Mouse (Mus musculus) embryonic facial prominence, embryonic 12.5 days (tissue): Measurements from ENCODE around the gene Ntmt1. TPM values are rescaled to one million over a fixed set of nuclear protein-coding genes. Genes with fewer than 3 reads are reported as not detected.

Experiments used
- ATAC-seq: fragments of 200-750 bp; cut with Nextera tagmentation; 2 replicates; pipeline ENCODE4 v1.8.0; 2017; ENCODE audit not compliant: insufficient number of reproducible peaks, insufficient read depth, low FRiP score, low TSS enrichment
- H3K27ac ChIP-seq: fragments of 300-500 bp; sonication (generic); 2 replicates; pipeline ENCODE4 v1.5.1; 2016; ENCODE audit warnings: mild to moderate bottlenecking
- H3K27me3 ChIP-seq: fragments of 300-500 bp; sonication (generic); 2 replicates; pipeline ENCODE4 v1.6.1; 2016; ENCODE audit warnings: mild to moderate bottlenecking, moderate library complexity
- H3K36me3 ChIP-seq: fragments of 300-500 bp; sonication (generic); 2 replicates; pipeline ENCODE4 v1.6.1; 2016; ENCODE audit warnings: mild to moderate bottlenecking
- H3K4me1 ChIP-seq: fragments of 300-500 bp; sonication (generic); 2 replicates; pipeline ENCODE4 v1.6.1; 2016
- H3K4me2 ChIP-seq: fragments of 300-500 bp; sonication (generic); replicated peaks from 2 replicates; pipeline ENCODE4 v1.6.1; 2016; ENCODE audit warnings: mild to moderate bottlenecking, moderate library complexity
- H3K4me3 ChIP-seq: fragments of 300-500 bp; sonication (generic); 2 replicates; pipeline ENCODE4 v1.5.1; 2016; ENCODE audit warnings: mild to moderate bottlenecking
- H3K9ac ChIP-seq: fragments of 300-500 bp; sonication (generic); 2 replicates; pipeline ENCODE4 v1.6.1; 2016; ENCODE audit warnings: mild to moderate bottlenecking, moderate library complexity
- H3K9me3 ChIP-seq: fragments of 300-500 bp; sonication (generic); 2 replicates; pipeline ENCODE4 v1.6.1; 2016; ENCODE audit warnings: mild to moderate bottlenecking, moderate library complexity
- WGBS: fragments of 180-500 bp; shearing (Covaris S2); methylation state at CpG from one replicate; pipeline ENCODE4 v1.1.7; 2016; 5-methylcytosine and 5-hydroxymethylcytosine counted together
- polyA plus RNA-seq: library from polyadenylated mRNA; unstranded; fragments of >200 nt; fragmentation: Nextera tagmentation; extraction: Ambion mirVana; gene quantifications from 2 replicates; pipeline ENCODE4 v1.2.1, GENCODE M21; 2016

The Ntmt1 gene
- polyA plus RNA-seq, 1 experiment from 2014 or later: 105 TPM

DNA sequence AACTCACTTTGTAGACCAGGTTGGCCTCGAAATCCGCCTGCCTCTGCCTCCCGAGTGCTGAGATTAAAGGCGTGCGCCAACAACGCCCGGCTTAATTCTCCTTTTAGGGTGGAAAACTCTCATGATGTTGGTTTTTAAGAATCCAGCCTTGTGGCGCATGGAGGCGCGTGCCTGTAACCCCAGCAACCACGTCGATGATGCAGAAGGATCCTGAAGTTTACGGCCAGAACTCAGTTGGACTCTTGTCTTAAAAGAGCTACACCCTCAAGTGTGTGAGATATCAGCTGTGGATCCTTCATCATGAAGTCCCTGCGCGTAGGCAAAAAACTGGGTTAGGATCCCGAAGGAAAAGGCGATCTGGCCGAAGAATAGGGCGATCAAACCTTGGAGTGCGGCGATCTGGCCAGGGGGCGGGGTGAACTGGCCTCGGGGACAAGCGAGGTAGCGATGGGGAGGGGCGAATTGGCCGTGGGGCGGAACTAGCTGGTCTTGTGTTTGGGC, 429 bp upstream of the Ntmt1 start:
- H3K36me3 ChIP-seq: peaks cover 16% of the 10 kb centered on the region; the same call in 1 of the 2 replicates
- ATAC-seq: no peak
- peaks cover 10% of the 10 kb centered on the region; the same call in 1 of the 2 replicates for H3K27me3 ChIP-seq
- H3K27ac ChIP-seq: peak overlapping the region; percentile 83
- H3K4me1 ChIP-seq: peaks cover 12% of the 10 kb centered on the region
- peak overlapping the region; percentile 96 for H3K4me2 ChIP-seq
- 9% methylated on average over 28 of the region's 28 CpGs for WGBS
- H3K9ac ChIP-seq: peak overlapping the region; percentile 41
- H3K4me3 ChIP-seq: peak overlapping the region; percentile 88
- H3K9me3 ChIP-seq: no peaks in the 10 kb centered on the region

- H3K27ac ChIP-seq: peak overlapping the region; percentile 83
- 6% methylated on average over 10 of the region's 10 CpGs for WGBS
- ATAC-seq: no peak
These were observed 650 bp downstream of the Ntmt1 start for GRCm38 (mm10) chr2:30808296-30808655.

GRCm38 (mm10) chr2:30809503-30809902, 1.9 kb downstream of the Ntmt1 start:
- Histone ChIP-seq H3K27ac (no peak overlapping the region), H3K9ac (no peak overlapping the region), H3K4me2 (peak overlapping the region; percentile 29; the same call in 1 of the 2 replicates), H3K27me3 (no peaks in the 10 kb centered on the region), H3K4me3 (no peak overlapping the region), H3K36me3 (peaks cover 38% of the 10 kb centered on the region), H3K4me1 (peaks cover 12% of the 10 kb centered on the region), H3K9me3 (no peaks in the 10 kb centered on the region)
- 85% methylated on average over 5 of the region's 5 CpGs for WGBS
- no peak for ATAC-seq

More at GRCm38 (mm10) chr2:30808296-30808655, 650 bp downstream of the Ntmt1 start:
- H3K4me3 ChIP-seq: peak overlapping the region; percentile 88
- H3K36me3 ChIP-seq: peaks cover 26% of the 10 kb centered on the region
- peaks cover 12% of the 10 kb centered on the region for H3K4me1 ChIP-seq
- H3K9me3 ChIP-seq: no peaks in the 10 kb centered on the region
- peak overlapping the region; percentile 83 for H3K9ac ChIP-seq
- peak overlapping the region; percentile 96 for H3K4me2 ChIP-seq
- 0 out of 2 replicates have a peak, but pooled peaks cover 4% of the 10 kb centered on the region for H3K27me3 ChIP-seq

- Histone ChIP-seq H3K27ac (no peak overlapping the region), H3K9me3 (no peaks in the 10 kb centered on the region), H3K36me3 (peaks cover 49% of the 10 kb centered on the region), H3K4me1 (peaks cover 12% of the 10 kb centered on the region), H3K27me3 (no peaks in the 10 kb centered on the region), H3K9ac (no peak overlapping the region), H3K4me2 (no peak overlapping the region; the same call in 1 of the 2 replicates), H3K4me3 (no peak overlapping the region)
- 94% methylated on average over 7 of the region's 7 CpGs for WGBS
- ATAC-seq: no peak
These were observed 2.9 kb downstream of the Ntmt1 start for GRCm38 (mm10) chr2:30810573-30810972.

GRCm38 (mm10) chr2:30816383-30816782, 8.8 kb downstream of the Ntmt1 start:
- Histone ChIP-seq H3K4me1 (no peaks in the 10 kb centered on the region), H3K9ac (no peak overlapping the region), H3K36me3 (peaks cover 91% of the 10 kb centered on the region), H3K4me2 (no peak overlapping the region), H3K27me3 (no peaks in the 10 kb centered on the region), H3K27ac (no peak overlapping the region), H3K4me3 (no peak overlapping the region), H3K9me3 (peaks cover 6% of the 10 kb centered on the region; the same call in 1 of the 2 replicates)
- 89% methylated on average over 1 of the region's 1 CpGs for whole genome bisulfite sequencing
- ATAC-seq: no peak

DNA sequence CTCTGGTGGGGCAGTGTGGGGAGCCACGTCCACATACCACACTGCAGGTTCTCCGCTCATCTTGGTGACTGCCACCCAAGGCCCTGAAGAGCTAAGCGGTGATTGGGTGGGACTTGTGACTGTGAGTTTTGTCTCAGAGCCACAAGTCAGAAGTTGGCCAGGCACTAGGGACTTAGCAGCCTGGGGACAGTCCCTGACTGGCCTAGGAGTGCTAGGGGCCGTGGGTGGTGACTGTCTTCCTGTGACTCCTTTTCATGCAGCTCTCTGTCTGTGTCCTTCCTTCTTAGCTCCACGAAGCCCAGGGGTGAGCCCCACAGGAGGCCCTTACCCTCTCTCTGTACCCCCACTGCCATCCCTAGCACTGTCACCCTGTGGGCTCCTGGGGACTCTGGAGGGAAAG, 12.2 kb downstream of the Ntmt1 start:
- H3K27ac ChIP-seq: no peak overlapping the region
- H3K27me3 ChIP-seq: no peaks in the 10 kb centered on the region
- H3K4me2 ChIP-seq: no peak overlapping the region
- ATAC-seq: no peak
- peaks cover 93% of the 10 kb centered on the region for H3K36me3 ChIP-seq
- WGBS: 94% methylated on average over 5 of the region's 5 CpGs
- no peak overlapping the region for H3K4me3 ChIP-seq
- H3K4me1 ChIP-seq: 0 out of 2 replicates have a peak, but pooled peaks cover 9% of the 10 kb centered on the region
- peaks cover 6% of the 10 kb centered on the region; the same call in 1 of the 2 replicates for H3K9me3 ChIP-seq
- H3K9ac ChIP-seq: no peak overlapping the region

DNA sequence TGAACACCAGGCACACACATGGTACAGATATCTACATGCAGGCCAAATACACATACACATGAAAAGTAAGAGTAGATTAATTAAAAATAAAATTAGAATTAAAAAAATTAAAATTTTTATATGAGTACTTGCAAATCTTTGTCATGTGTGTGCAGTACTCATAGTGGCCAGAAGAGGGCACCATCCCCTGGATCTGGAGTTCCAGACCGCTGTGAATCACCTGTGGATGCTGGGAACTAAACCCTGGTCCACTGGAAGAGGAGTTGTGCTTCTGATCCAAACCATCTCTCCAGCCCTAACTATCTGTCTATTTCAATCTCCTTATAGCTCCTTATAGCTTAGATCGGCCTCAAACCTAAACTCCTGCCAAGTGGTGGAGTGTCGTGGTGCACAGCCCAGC, 13.4 kb downstream of the Ntmt1 start:
- H3K4me1 ChIP-seq: 0 out of 2 replicates have a peak, but pooled peaks cover 9% of the 10 kb centered on the region
- ATAC-seq: no peak
- WGBS: 96% methylated on average over 3 of the region's 3 CpGs
- no peaks in the 10 kb centered on the region for H3K27me3 ChIP-seq
- no peak overlapping the region for H3K4me2 ChIP-seq
- peaks cover 93% of the 10 kb centered on the region for H3K36me3 ChIP-seq
- H3K4me3 ChIP-seq: no peak overlapping the region
- no peak overlapping the region for H3K9ac ChIP-seq
- H3K9me3 ChIP-seq: peaks cover 6% of the 10 kb centered on the region; the same call in 1 of the 2 replicates
- H3K27ac ChIP-seq: no peak overlapping the region

- peaks cover 19% of the 10 kb centered on the region for H3K4me1 ChIP-seq
- ATAC-seq: no peak
- H3K27ac ChIP-seq: no peak overlapping the region
- H3K9ac ChIP-seq: no peak overlapping the region
- H3K27me3 ChIP-seq: no peaks in the 10 kb centered on the region
- peaks cover 6% of the 10 kb centered on the region; the same call in 1 of the 2 replicates for H3K9me3 ChIP-seq
- 90% methylated on average over 8 of the region's 8 CpGs for WGBS
- H3K36me3 ChIP-seq: peaks cover 89% of the 10 kb centered on the region
- H3K4me2 ChIP-seq: no peak overlapping the region
- H3K4me3 ChIP-seq: no peak overlapping the region
These were observed 14.8 kb downstream of the Ntmt1 start for GRCm38 (mm10) chr2:30822460-30822859.

- peaks cover 79% of the 10 kb centered on the region for H3K36me3 ChIP-seq
- no peaks in the 10 kb centered on the region for H3K27me3 ChIP-seq
- no peak overlapping the region for H3K27ac ChIP-seq
- 0 out of 2 replicates have a peak, but pooled peaks have one; percentile 25 for ATAC-seq
- 72% methylated on average over 13 of the region's 13 CpGs for WGBS
- no peak overlapping the region for H3K4me3 ChIP-seq
- H3K9me3 ChIP-seq: peaks cover 6% of the 10 kb centered on the region; the same call in 1 of the 2 replicates
- no peak overlapping the region for H3K9ac ChIP-seq
- peaks cover 23% of the 10 kb centered on the region for H3K4me1 ChIP-seq
- no peak overlapping the region for H3K4me2 ChIP-seq
These were observed 15.9 kb downstream of the Ntmt1 start for GRCm38 (mm10) chr2:30823385-30824153.

DNA sequence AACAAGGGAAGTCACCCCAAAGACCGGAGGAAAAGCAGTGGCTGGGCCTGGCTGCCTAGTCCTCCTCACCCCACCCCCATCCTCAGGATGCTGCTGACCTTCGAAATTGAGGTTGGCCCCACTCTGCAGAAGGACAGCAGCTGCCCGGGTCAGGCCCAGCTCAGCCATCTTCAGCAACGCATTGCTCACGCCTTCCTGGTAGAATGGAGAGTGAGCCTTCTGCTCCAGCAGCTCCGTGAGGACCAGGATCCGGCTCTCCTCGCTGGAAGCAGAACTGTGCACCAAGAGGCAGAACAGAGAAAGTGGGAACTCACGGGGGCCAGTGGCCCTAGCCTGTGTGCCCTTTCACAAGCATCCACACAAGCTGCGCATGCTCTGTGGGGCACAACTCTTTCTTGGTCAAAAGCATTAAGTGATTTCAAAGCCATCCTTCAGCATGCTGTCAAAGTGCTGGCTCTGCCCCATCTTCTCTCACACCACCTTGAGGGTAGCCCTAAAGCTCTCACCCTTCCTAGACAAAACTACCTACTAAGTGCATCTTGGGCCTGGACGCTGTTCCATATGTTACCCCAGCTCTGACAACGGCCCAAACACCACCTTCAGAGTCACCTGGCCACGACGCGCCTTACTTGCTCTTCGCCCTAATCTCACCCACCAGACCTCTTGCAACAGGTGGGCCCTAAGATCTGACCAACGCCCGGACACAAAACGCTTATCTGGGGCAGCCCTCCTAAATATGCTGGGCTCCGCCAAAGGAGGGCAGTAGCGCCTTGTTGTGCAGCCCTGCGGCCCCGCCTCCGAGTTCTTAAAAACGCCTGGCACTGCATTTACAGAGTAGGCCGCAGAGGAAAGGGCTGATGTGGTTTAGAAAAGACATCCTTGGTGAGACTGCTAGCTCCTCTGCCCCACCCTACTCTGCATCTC, 19.5 kb downstream of the Ntmt1 start:
- Histone ChIP-seq H3K9me3 (no peaks in the 10 kb centered on the region), H3K4me1 (peaks cover 23% of the 10 kb centered on the region), H3K9ac (peak overlapping the region; percentile 91), H3K36me3 (peaks cover 45% of the 10 kb centered on the region), H3K4me3 (peak overlapping the region; percentile 96), H3K4me2 (peak overlapping the region; percentile 79), H3K27ac (peak overlapping the region; percentile 74), H3K27me3 (no peaks in the 10 kb centered on the region)
- 34% methylated on average over 26 of the region's 26 CpGs for WGBS
- no peak for ATAC-seq

- H3K27me3 ChIP-seq: no peaks in the 10 kb centered on the region
- peak; percentile 75 for ATAC-seq
- H3K9me3 ChIP-seq: no peaks in the 10 kb centered on the region
- peaks cover 24% of the 10 kb centered on the region for H3K4me1 ChIP-seq
- H3K4me2 ChIP-seq: peak overlapping the region; percentile 79
- H3K27ac ChIP-seq: peak overlapping the region; percentile 74
- peak overlapping the region; percentile 91 for H3K9ac ChIP-seq
- under 1% methylated on average over 63 of the region's 63 CpGs for WGBS
- peak overlapping the region; percentile 96 for H3K4me3 ChIP-seq
- peaks cover 36% of the 10 kb centered on the region for H3K36me3 ChIP-seq
These were observed 20.3 kb downstream of the Ntmt1 start for GRCm38 (mm10) chr2:30827749-30828475.
